Mouse (Mus musculus) spleen, postnatal 14 days (tissue): ENCODE results near the gene Slc15a1.

ENCODE experiments used
- DNase-seq, 2 experiments: peaks; one replicate each; pipeline ENCODE4 v3.0.0; 2021 to 2022; ENCODE audit warnings: low spot score in 2 of 2

Gene Slc15a1

DNA sequence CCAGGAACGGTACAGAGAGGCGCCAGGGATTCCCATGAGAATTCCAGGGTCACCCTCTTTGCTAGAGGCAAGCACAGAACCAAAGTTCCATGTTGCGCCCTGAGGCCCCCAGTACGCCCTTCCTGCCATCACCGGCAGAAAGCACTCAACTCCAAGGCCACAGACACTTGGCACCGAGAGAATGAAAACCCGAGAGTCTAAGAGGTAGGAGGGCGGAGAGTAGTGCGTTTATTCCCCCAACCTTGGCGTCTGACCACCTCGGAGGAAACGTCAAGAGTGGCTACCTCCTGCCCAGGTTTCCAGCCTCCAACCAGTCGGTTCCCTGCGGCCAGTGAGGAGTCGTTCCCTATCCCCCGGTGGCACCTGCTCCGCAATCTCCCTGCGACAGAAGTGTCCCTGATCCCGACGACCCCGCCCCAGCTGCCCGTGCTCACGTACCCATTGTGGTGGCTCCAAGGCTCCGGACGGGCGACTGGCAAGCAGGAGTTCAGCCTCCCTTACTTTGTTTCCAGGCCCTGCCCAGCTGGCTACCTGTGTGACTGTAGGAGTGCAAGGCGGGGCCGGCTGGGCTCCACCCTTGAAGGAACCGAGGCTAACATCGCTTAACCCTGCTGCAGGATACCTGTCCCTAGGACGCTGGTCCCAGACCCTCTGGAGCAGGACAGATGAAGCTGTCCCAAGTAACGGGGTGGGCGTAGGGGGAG is at the start of gene Slc15a1:
TSS of gene Slc15a1 (minus strand) at position 472 of the 704 bp plus-strand sequence.
- DNase-seq, result no peak

DNA sequence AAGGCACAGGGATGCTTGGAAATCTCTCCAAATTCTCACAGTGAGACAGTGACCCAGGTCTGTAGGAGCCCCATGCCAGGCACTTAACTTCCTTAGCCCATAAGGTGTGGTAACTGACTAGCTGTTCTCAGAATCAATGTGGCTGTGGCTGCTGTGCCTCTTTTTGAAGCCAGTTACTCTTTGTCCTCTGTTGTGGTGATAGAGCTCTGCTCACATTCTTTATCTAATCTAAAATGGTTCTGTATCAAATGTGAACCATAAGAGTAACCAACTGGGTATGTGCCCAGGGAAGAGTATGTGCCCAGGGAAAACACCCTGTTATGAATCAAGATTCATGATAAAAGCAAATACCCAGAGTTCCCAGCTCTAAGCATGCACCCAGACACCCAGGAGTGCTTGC is 48.7 kb upstream of the Slc15a1 start:
- no peak for DNase-seq

DNA sequence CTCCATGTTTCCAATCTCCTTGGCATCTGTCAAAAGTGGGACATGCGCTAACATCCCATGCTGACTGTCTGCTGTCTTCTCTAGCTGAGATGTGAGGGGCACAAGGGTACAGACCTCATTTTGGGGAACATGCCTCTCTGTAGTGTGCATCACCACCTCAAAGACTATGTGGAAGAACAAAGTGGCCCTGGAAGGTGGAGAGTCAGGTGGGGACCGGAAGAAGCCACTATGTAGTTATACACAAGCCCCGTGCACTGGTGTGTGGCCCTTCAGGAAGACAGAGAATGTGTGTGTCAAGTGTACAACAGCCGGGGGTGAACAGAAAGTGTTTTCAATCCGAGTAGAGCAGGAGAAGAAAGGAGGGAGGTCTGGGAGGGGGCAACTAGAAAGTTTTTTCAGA is 47.5 kb upstream of the Slc15a1 start:
- DNase-seq, result no peak

DNA sequence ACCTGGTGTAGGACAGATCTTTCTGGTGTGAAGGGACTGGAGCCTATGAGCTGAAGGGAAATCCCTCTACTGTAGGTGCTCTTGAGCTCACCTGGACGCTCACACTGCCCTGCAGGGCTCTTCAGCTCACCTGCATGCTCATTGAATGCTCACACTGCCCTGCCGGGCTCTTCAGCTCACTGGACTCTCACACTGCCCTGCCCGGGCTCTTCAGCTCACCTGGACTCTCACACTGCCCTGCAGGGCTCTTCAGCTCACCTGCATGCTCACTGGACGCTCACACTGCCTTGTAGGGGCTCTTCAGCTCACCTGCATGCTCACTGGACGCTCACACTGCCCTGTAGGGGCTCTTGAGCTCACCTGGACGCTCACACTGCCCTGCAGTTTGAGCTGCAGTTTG is 44.8 kb upstream of the Slc15a1 start:
- no peak for DNase-seq

DNA sequence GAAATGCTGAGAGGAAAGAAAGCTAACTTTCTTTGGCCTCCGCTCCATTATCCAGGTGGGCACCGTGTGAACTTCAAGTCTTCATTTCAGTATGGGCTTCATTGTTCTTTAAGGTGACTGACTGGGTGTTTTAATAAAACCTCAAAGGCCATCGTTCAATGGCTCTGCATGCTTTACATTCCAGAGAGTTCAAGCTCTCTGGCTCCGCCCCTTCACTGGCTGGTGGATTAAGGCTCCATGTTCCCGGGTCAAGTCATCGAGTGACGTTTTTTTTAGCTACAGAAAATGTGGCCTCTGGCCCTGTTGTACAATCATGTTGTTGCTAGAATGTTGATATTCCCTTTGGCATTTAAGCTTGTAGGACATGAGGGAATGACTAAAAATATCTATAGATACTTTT is 42.7 kb upstream of the Slc15a1 start:
- no peak for DNase-seq

DNA sequence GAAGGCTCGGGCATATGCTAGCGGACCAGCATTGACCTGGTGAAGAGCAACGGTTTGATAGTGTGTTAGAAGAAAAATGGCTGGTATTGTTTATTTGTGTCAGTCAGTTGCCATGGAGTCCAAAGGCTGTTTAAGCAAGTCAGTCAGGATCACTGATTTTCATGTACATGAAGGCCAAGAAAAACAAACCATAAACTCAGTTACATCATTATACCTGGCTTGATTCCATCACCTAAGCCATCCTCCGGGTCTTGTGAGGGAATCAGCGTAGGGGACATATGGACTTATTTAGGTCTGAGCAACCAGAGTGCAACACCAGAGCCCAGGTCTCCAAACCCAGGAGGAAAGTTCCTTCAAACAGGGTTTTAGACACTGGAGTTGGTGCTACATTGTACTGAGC is 41.6 kb upstream of the Slc15a1 start:
- DNase-seq, result no peak

DNA sequence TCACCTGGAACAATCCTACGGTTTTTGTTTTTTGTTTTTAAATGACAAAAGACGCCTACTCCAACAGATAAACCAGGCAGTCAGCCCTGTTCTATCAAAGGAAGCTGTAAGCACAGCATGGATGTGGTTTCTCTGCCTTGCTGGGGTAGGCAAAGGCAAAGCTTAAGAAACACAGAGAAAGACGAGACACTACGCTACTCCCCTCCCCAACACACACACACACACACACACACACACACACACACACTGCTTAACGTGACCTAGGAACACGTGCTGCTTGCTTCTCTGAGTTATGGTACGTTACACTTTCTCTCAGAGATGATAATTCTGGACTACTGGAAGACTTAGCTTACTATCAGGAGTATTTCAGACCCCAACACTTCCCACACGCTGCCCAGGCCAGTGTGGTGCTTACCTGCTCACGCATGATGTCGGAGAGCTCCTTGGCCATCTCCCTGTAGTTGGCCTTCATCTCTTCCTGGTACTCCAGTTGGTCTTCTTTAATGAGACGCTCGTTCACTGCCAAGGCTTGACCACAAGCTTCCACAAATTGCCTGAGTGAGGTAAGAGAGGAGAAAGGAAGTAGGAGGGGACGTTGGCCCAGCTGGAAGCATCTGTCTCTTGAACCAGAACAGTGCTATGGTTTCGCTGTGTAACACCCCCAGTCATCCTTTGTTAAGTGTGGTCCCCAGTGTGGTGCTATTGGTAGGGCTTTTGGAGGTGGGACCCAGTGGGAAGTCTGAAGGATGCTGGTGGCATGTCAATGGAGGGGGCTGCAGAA is 40.7 kb upstream of the Slc15a1 start:
- no peak for DNase-seq

DNA sequence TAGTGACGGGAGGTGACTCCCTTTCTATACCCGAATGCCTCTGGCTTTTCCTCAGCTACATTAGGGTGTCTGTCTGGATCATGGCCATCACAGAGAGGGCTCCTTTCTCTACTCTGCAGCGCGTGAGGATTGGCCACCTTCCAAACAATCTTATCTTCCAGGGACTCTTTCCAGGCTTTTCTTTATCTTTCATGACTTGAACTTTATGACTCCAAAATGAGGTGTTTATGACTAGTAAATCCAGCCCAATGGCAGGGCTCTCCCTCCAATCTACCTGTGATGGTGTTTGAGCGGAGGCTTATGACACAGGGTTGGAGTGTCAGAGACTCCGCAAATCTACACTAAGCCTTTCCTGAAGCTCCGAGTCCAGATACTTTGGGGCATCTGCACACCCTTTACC is 36.2 kb upstream of the Slc15a1 start:
- no peak for DNase-seq

DNA sequence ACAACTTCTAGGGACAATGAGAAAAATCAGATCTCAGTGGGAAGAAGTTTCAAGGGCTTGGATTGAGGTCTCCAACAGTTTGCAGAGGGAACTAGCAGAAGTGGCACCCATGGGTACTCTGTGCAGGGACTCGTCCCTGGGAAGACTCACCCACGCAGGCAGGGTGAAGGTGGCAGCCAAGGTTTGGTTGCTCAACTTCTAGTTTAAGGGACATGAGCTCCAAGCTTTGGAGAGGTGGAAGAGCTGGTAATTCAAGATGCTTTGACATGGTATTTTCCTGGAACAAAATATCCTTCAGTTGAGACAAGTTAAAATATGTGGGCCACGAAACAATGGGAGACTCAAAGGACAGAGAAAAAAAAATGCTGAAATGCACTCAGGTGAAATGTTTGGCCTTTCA is 29.4 kb upstream of the Slc15a1 start:
- DNase-seq, result no peak

DNA sequence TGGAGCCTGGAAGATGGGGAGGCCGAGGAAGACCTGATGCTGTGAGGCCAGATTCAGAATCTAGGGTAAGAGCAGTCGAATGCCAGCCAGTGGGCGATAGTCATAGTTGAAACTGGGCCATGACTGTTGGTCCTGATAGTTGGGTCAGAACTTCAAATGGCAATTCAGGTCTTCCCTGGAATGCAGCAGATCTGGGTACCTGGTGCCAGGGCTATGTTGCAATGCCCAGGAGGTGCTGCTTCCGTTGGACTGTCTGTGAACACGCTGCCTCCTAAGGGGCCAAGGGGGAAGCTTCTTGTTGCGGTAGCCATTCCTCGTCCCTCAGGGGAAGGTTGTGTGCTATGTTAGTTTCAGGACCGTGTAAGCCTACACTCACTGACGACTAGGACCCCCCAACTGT is 25.8 kb upstream of the Slc15a1 start:
- no peak for DNase-seq

DNA sequence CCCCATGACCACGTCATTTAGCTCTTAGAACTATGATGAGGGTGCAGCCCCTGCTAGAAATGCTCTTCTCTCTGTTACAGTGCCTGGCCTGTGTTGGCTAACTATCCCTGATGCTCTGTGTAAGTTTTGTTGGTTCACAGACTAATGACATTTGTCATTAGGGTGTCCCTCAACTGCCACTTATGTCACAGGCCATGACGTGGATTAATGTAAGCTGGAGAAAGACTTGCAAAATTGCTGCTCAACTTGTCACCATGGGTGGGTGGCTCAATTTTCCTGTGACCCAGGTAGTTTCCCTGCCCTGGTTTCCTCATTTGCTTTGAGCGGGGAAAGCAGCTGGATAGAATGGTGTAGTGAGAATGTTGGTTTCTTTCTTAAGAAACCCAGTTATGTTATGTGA is 22.8 kb upstream of the Slc15a1 start:
- no peak for DNase-seq

DNA sequence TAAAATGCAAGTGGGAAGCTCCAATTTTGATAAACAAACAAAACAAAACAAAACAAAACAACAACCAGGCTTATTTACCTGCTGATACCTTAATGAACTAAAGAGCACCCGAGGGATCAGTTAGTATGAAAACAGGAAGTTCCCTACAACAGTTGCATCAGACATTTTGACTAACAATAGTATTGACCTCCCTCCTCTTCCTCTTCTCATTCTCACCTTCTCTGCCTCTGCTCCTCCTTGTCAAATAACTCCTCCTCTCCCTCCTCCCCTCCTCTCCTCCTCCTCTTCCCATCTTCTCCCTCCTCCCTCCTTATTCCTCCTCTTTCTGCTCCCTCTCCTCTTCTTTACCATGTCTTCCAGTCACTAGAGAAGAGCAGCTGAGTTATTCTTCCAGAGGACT is 22.1 kb upstream of the Slc15a1 start:
- DNase-seq, result no peak

DNA sequence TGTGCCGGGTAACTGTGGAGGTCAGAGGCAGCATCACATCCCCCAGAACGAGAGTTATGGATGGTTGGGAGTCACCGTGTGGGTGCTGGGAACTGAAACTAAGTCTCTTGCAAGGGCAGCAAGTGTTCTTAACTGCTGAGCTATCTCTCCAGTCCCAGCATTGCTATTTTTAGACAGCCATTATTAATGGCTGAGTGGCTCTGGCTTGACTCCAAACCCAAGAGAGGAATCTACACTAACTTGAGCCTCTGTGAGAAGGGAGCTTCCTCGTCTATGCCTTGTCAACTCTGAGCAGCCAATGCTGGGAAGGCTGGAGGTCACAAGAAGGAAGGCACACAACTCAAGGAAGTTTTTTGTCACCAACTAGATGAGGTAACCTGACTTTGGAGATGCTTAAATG is 16.7 kb upstream of the Slc15a1 start:
- DNase-seq, result no peak

DNA sequence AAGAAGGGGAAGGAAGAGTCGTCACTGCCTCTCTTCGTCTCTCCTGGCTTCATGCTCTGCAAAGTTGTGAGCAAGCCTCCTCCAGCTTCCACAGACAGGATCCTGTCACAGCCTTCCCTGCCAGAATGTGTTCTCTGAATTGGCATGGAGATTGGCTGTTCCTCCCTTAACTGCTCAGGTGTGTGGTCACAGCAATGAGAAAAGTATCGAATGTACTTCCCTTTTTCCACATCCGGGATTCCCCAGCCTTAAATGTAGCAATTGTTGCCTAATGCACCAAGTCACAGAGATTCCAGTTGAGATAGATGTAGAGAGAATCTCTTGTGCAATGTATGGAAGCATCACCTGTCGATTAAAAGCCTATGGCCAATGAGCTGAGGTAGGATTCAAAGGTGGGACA is 11.8 kb upstream of the Slc15a1 start:
- no peak for DNase-seq

DNA sequence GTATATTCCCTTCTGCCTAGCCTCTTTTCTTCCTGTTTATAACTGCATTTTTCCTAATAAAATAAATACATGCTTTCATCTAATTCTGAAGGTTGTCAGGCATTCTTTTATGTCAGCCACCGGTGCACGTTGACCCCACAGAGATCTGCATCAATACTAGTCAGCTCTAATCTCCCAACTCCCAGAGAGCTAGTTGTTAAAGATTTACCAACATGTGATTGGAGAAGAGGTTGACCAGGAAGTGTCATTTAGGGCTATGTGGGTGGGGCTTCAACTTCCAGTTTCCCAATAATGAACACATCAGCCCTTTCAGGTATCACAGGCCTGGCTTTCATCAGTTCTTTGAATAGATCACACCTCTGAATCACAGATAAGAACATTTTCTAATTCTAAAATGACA is 3.9 kb upstream of the Slc15a1 start:
- no peak for DNase-seq

DNA sequence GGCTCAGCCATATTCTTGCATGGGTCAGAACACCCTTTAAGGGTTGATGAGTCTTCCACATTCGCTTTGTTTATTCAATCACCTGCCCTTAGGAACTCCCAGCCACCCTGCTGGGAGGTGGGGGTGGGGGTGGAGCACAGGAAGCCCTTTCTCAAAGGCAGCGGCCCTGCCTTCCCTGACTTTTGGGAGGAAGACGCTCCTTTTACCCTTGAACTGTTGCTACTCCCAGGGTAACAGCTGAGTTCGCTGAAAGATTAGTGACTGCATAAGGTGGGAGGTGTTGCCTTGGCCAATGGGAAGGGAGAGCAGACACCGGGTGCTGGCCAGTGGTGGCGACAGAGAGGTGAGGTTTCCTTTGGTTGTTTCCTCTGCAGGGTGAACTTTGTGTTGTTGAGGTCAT is 1.3 kb upstream of the Slc15a1 start:
- DNase-seq, result no peak

DNA sequence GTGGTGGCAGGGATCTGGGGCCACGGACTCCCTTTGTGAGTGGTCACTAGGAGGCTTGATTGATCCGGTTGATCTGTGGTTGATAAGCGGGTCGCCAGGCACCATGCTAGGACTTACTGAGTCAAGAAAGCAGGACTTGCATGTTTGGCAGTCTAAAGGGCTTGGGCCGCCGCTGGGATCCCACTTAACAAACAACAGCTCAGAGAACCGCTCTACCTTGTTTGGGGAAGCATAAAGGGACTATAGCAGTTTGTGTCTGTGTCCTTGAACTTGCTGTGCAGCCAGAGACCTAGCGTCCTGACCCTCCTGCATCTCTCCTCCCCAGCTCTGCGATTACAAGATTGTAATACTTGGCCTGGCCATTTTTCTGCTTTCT is 421 bp upstream of the Slc15a1 start:
- DNase-seq, result no peak

DNA sequence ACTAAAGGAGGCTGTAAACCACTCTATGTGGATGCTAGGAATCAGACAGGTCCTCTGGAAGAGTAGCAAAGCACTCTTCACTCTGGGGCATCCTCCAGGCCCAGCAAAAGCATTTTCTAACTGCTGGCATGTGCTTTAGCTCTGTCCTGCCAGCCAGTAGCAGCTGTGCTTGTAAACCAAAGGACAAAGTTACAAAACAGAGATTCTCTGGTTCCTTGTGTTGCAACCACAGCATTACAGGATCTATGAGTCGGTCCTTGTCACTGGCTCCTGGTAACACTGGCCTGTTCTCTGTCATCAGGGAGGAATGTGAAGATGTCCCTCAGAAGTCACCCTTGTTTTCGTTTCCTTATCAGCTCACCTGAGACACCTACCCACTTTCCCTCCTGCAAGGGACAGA is 4.5 kb downstream of the Slc15a1 start:
- DNase-seq, result no peak

DNA sequence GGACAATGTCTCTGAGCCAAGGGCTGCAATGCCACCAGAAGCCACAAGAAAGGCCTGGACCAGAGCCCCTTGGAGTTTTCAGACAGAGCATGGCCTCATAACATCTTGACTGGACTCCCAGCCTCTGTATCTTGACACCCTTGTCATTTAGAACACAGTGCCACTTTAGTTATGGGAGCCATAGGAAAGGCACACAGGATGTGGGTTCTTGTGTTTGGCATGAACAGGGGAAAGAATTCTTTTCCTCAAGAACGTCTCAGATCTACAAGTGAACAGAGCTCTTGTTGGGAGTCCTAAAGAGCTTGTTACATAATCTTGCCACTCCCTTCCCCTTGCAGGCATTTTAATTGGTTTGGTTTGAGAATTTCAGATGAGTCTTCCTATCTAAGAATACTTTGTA is 5.3 kb downstream of the Slc15a1 start:
- no peak for DNase-seq

DNA sequence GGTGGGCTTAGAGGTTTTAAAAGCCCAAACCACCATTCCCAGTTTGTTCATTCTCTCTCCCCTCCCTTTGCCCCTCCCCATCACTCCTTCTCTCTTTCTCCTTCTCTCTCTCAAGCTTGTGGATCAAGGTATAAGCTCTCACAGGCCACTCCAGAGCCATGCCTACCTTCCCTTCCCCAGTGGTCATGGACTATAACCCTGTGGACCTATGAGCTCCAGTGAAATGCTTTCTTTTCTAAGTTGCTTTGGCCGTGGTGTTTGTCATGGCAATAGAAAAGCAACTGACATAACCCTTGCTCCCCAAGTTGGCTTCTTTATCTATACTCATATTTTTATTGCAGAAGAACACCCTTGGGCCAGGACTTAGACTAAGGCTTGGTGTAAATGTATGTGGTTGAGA is 7.3 kb downstream of the Slc15a1 start:
- no peak for DNase-seq

DNA sequence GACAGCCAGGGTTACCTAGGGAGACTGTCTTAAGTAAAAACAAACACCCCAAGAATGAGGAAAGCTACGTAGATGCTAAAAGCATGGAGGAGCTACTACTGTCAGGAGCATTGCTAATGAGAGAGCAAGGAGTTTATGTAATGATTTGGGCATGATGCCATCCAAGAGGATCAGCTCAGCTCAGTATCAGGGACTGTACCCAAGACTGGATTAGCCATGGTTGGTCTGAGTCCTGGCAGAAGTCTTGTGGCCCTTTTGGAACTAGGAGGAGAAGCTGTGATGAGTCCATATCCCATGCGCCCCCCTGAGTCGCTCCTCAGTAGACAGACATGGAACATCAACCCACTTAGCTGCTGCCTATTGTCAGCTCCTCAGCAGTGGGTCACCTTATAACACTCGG is 9.3 kb downstream of the Slc15a1 start:
- no peak for DNase-seq

DNA sequence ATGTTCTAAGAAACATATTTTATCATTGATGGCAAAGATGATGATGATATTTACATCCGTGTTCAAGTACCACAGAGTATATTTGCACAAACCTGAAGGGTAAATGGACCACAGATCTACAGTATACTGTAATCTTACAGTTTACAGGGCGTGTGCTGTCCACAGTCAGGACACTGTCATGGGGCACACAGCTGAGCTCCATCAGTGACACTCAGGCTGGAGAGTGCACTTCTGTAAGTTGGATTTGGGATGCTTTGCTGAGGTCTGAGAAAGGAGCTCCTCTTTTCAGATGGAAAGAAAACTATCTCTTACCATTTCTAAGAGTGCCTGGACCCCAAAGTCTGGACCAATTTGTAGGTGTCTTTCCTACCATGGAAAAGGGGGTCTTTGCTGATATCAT is 9.9 kb downstream of the Slc15a1 start:
- no peak for DNase-seq

DNA sequence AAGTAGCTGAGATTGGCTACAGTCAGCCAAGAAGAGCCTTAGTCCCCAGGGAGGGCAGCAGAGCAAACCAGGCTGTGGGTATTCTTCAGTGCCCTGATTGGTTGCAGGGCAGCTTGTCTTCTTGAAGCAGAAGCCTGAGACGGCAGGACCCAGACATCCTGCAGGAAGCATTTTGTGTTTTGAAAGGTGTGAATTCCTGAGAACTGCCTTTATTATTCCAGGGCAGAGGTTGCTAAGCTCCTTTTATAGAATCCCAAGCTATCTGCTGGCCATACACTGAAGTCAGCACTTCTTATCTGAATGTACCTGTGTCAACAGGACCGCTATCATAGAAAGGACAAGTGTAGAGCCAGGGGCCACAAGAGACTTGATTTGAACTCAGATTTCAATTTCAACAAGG is 10.8 kb downstream of the Slc15a1 start:
- DNase-seq, result no peak

DNA sequence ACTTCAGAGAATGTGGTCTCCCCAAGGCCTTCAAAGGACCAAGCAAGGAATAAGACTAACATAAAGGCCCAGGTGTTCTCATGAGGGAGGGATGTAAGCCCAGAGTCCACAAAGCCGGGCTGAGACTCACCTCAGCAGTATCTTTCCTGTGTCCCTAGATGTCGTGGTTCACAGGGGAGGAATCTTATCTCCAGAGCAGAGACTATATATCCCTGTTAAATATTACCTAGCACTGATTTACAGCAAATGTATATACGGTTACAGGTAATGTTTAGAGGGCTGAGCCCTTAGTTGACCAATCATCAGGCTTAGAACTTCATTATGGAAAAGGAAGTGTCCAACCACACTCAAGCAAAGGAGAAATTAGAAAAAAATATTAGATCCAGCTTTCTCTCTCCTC is 11.3 kb downstream of the Slc15a1 start:
- DNase-seq, result no peak
